Mouse (Mus musculus) CH12F3 (cell line): Measurements from ENCODE around the gene Sh3glb1.

Source experiments
- in situ Hi-C: fragments of 300-500 bp; cut with MboI; formaldehyde crosslinking; loops from 2 replicates; pipeline ENCODE4 v1.14.3; 2020; ENCODE audit warnings: low sequenced_read_pairs

Gene Sh3glb1

DNA sequence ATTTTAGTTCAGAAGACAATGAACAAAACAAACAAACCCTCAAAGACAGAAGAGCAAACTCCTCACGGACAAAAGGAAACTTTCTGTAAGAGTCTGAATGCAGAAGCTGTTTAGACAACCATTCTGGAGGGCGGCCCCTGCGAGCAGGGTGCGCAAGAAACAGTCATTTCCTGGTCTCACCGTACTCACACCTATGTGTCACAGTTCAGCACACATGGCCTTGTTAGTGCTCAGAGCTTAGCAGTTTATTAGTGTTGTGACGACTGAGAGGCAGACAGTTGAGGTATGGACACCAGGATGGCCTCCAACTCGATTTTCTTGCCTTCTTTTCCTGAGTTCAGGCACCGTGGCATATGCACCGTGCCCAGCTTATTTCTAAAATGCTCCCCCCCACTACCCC, 4.2 kb downstream of the Sh3glb1 start:
- in situ Hi-C loops, result no loop called here

DNA sequence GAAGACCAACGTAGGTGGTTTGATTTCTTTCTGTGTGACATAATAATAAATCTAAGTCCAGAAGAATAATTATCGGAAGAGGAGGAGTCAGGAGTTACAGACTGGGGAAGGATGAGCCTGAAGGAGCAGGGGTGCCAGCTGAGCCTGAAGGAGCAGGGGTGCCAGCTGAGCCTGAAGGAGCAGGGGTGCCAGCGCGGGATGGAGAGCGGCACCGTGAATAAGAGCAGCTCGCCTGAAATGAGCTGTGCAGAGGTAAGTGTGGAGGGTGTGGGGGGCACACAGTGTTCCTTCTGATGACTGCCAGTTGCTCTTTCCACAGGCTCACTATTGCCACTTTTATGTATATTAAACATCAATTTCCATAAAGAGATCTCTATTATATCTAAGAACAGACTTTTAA, 5.1 kb downstream of the Sh3glb1 start:
- in situ Hi-C loops, result no loop called here

DNA sequence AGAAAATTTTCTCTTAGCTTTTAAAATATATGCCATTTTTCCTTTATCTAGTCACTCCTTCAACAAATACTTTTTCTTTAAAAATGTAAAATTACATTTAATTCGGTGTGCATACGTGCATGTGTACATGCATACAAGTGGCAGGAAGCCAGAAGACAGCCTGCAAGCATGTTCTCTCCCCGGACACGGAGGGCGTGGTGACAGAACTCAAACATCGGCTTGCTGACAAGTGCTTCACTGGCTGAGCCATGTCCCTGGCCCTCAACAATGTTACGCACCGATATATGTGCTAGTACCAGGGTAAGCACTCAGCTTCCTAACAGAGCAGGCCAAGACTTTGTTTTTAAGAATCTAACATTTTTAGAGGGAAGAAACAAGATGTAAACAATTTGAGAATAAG, 5.5 kb downstream of the Sh3glb1 start:
- in situ Hi-C loops, result no loop called here

DNA sequence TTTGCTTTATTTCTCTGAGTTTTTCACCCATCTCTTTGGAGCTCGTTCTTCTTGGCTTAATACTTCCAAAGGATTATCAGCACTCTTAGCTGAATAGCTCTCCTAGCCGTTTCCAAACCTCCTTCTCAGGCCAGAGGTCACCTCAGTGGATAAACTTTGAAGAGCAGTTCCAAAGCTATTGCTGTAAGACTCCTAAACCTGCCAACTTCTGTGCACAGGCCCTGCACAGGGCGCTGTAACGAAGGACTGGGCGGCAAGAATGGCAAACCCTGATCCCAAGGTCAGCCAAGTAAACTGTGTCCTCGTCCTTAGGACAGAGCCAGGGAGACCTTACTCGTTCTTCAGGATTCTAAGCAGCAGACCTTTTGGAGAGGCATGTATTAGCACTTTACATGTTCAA, 6.0 kb downstream of the Sh3glb1 start:
- in situ Hi-C loops, result no loop called here

GRCm38 (mm10) chr3:144711607-144712206, 8.4 kb downstream of the Sh3glb1 start:
- in situ Hi-C loops, result no loop called here

DNA sequence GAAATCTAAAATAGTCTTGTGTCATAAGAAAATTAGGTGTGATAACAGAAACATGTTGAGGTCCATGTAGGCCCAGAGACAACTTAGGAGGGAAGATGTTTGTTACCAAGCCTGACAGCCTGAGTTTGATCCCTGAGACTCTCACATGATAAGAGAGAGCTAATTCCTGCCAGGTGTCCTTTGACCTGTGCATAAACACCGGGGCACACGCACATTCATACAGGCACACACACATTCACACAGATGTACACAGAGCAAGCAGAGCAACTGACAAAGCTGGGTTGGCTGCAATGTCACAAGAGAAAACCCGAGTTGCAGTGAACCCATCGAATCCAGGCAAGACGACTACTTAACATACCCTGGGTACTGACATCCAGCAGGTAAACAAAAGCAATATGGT, 11.5 kb downstream of the Sh3glb1 start:
- in situ Hi-C loops, result no loop called here

- in situ Hi-C loops, result no loop called here
Measured at GRCm38 (mm10) chr3:144703959-144704358, 16.2 kb downstream of the Sh3glb1 start.

DNA sequence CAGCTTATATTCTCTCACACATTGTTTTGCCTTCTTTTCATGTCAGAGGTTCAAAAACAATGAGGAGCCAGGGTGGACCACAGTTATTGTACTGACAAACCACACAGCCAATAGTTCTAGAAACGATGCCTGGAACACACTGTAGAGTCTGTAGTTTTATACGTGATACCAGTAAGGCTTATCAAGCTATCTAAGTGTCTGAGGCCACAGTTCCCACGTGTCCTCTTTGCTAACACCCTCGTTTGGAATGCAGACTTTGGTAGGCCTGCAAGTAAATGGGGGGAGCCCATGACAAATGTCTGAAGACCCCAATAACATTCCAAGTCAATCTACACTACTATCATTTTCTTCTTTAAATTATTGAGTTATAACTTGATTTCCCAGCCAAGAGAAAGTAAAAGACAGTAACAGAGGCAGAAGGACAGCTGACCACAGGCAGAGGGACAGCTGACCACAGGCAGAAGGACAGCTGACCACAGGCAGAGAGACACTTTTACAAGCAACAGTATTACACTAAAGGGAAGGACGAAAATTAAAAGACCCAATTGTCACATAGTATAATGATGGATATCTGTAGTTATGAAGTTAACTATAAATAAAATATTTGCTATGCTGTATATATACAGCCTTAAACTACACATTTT, 21.2 kb downstream of the Sh3glb1 start:
- in situ Hi-C loops, result no loop called here

- in situ Hi-C loops, result no loop called here
Measured at GRCm38 (mm10) chr3:144697942-144698341, 22.2 kb downstream of the Sh3glb1 start.

DNA sequence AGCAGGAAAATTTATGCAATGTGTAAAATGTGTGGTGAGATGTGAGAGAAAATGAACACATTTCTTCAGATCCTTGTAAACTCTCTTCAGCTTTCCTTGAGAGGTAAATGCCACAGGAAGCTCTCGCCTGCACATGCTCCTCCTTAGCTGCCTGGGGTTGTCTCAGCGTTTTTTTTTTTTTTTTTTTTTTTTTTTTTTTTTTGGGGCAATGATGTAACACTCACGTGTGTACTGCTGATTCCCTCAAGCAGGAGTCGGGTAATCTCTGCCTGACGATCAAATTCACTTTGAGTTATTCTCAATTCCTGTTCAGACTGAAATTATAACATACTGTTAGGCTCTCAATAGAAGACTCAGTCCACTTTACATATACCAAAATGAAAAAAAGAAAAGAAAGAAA, 23.0 kb downstream of the Sh3glb1 start:
- in situ Hi-C loops, result no loop called here

DNA sequence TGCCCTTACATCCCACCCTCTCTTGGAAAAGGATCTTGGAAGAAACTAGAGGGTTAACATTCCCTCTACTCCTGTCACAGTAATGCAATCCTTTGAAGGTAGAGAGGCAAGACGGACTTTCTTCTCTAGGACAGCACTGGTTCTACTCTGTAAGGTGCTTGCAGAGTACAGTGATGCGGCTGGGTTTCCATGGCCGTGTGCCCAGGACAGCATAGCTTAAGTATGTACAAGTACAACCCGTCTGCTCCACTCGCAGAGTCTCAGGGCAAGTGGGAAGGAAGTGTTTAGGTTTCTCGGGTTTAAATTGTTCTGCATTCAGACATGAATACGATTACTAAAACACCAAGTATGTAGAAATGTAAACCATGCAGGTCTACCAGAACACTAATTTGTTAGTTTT, 25.2 kb downstream of the Sh3glb1 start:
- in situ Hi-C loops, result no loop called here

- in situ Hi-C loops, result no loop called here
Measured at GRCm38 (mm10) chr3:144694040-144694439, 26.1 kb downstream of the Sh3glb1 start.

- in situ Hi-C loops, result no loop called here
Measured at GRCm38 (mm10) chr3:144692052-144692451, 28.1 kb downstream of the Sh3glb1 start.

DNA sequence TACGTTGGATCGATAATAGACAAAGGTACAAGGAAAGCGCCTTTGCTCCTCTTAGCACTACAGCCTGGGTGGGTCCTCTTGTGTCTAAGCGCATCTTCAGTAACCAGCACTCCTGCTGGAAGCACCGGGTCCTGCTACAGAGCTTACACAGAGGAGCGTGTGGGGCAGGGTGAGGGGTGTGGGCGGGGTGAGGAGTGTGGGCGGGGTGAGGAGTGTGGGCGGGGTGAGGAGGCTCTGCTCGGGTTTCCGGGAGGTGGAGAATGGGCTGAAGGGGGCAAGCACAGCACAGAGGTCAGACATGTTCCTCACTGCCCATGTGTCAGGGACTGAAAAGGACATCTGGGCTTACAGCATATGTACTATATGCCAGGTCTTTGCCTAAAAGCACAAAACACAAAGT, 30.9 kb downstream of the Sh3glb1 start:
- in situ Hi-C loops, result no loop called here

DNA sequence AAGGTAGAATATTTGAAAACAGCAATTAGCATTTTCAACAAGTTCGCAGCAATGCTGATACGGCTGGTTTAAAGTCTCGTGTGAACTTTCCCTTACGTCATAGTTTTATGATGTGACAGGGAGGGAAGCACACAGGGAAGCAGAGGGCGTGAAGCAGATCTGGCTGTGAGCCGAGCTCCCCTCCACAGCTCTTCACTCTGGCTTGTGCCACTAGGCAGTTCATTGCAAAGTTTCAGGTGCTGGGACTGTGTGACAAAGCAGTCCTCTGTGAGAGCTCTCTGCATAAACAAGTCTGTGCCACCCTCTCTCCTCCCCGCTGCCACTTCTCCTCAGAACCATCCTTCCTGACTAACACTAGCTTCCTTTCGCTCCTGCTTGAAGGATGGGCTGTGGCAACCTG, 31.9 kb downstream of the Sh3glb1 start:
- in situ Hi-C loops, result no loop called here

GRCm38 (mm10) chr3:144687618-144688017, 32.5 kb downstream of the Sh3glb1 start:
- in situ Hi-C loops, result no loop called here

GRCm38 (mm10) chr3:144686146-144686545, 34.0 kb downstream of the Sh3glb1 start:
- in situ Hi-C loops, result no loop called here

- in situ Hi-C loops, result no loop called here
Measured at GRCm38 (mm10) chr3:144683136-144683814, 36.9 kb downstream of the Sh3glb1 start.

DNA sequence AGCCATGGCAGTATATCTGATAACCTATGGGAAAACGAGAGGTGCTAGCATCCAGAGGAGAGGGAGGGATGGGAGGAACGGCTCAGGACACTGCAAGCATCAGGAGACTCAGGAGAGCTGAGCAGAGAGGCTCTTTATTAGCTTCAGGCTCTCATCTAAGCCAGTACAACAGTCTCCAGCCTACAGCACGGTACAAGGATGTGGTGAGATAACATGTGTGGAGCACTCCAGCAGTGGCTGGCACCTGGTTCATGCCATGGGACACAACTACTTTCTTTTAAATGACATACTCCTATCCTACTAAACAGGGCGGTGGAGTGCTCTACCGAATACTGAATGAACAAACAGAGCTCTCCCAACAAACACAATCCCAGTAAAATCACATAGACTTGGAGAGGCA, 38.6 kb downstream of the Sh3glb1 start:
- in situ Hi-C loops, result no loop called here

- in situ Hi-C loops, result no loop called here
Measured at GRCm38 (mm10) chr3:144679701-144680159, 40.4 kb downstream of the Sh3glb1 start.

DNA sequence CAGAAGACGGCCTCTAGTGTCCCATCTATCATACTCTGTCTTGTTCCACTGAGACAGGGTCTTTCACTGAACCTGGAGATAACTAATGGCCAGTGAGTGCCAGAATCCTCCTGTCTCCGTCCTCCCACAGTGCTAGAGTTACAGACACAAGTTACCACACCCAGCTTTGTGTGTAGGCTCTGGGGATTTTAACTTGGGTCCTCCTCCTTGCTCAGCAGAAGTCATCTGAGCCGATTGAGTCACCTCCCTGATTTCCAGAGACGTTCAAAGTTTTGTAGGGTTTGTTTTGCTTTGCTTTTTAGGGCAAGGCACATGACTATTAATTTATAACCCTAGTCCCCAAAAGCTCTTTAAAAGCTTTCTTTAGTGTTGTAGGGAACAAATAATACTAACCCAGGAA, 41.0 kb downstream of the Sh3glb1 start:
- in situ Hi-C loops, result no loop called here

DNA sequence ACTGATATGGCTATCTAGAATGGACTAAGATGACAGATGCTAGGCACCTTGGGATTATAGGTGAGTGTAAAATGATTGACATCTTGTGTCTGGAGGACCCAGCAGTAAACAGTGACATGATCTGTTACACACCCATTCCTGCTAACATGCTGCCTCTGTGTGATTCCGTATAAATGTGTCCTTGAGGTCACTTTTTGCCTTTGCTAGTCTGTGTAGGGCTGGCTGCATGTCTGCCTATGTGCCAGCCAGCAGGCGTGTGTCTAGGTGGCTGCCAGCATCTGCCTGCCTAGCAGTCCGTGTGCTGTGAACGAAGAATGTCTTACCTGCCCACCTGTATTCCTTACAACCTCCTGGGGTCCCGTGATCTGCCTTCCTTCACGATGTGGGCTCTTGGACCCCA, 42.4 kb downstream of the Sh3glb1 start:
- in situ Hi-C loops, result no loop called here
